8 mouse cellular contexts compared by ENCODE assay signal in the genomic region with DNA sequence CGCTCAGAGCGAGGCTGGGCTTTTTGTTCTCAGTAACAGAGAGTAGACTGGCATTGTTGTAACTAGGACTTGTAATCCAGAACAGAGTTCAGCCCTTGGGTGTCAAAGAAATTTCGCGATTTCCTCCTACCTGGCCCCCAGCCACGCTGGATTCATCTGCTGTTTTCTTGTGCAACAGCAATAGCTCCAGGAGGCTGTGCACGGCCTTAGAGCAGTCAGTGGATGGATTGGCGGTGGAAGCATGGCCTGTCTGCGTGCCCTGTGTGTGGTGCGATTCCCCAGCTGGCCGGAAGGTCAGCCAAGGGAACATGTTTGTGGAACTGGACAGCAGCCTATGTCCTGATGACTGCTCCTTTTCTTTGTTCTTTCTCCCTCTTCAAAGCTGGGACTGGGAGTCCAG. TPM values are rescaled to one million over a fixed set of nuclear protein-coding genes. Genes with fewer than 3 reads are reported as not detected.
A peak's percentile ranks its signal among the peaks of the same experiment; 100 is the strongest.
DNase-seq lines count a peak whose midpoint lies in the region; ATAC-seq and TF ChIP-seq lines count a peak whose summit lies in the region.

No protein-coding gene starts in this region.

- no peak for DNase-seq in forebrain, postnatal 0 days
- no peak for DNase-seq in forebrain, embryonic 14.5 days (ENCODE audit: low spot score)
- DNase-seq in brain, adult 2 months (ENCODE audit: low read depth, low spot score), result peak; percentile 79
- DNase-seq in heart, adult 9 months (ENCODE audit: low spot score in 2 of 2), result peak; percentile 87 to 90
- DNase-seq in ovary, adult 18-20 months (ENCODE audit: low spot score), result peak; percentile 57
- no peak for DNase-seq in thymus, postnatal 10 days (ENCODE audit: low spot score in 2 of 2)
- DNase-seq in B cell, adult 2 months, result no peak
- no peak for DNase-seq in midbrain, embryonic 11.5 days (ENCODE audit: low spot score, missing footprints)

- peak; percentile 23; the same call in 1 of the 2 replicates for ATAC-seq in forebrain, postnatal 0 days
- no peak for ATAC-seq in forebrain, embryonic 14.5 days
- ATAC-seq in midbrain, embryonic 11.5 days (ENCODE audit: low FRiP score), result no peak

- no peak overlapping the region for H3K4me2 ChIP-seq in forebrain, postnatal 0 days (ENCODE audit: low read depth)
- no peak overlapping the region for H3K4me2 ChIP-seq in forebrain, embryonic 14.5 days (ENCODE audit: low read length)
- H3K4me2 ChIP-seq in midbrain, embryonic 11.5 days, result no peak overlapping the region

- no peaks in the 10 kb centered on the region for H3K36me3 ChIP-seq in forebrain, postnatal 0 days (ENCODE audit: insufficient read depth)
- H3K36me3 ChIP-seq in forebrain, embryonic 14.5 days (ENCODE audit: control insufficient read depth, insufficient read depth, low read length), result no peaks in the 10 kb centered on the region
- H3K36me3 ChIP-seq in midbrain, embryonic 11.5 days (ENCODE audit: control insufficient read depth, insufficient read depth, low read length), result no peaks in the 10 kb centered on the region

- TF ChIP-seq CTCF in forebrain, postnatal 0 days (IDR thresholded peaks at IDR 0.05; ENCODE audit: low read depth), result no peak

- H3K9me3 ChIP-seq in forebrain, postnatal 0 days (ENCODE audit: low read length), result no peaks in the 10 kb centered on the region
- no peaks in the 10 kb centered on the region for H3K9me3 ChIP-seq in forebrain, embryonic 14.5 days (replicated peaks; ENCODE audit: control insufficient read depth, low read length)
- no peaks in the 10 kb centered on the region for H3K9me3 ChIP-seq in midbrain, embryonic 11.5 days (ENCODE audit: control insufficient read depth, low read length)

- H3K27me3 ChIP-seq in forebrain, postnatal 0 days (ENCODE audit: insufficient read depth, low read length), result no peaks in the 10 kb centered on the region
- H3K27me3 ChIP-seq in forebrain, embryonic 14.5 days (replicated peaks; ENCODE audit: control insufficient read depth, insufficient read depth, low read length), result no peaks in the 10 kb centered on the region
- H3K27me3 ChIP-seq in midbrain, embryonic 11.5 days (ENCODE audit: control insufficient read depth, insufficient read depth, low read length), result no peaks in the 10 kb centered on the region

- H3K9ac ChIP-seq in forebrain, postnatal 0 days, result no peak overlapping the region
- no peak overlapping the region for H3K9ac ChIP-seq in forebrain, embryonic 14.5 days (ENCODE audit: low read length)
- no peak overlapping the region for H3K9ac ChIP-seq in midbrain, embryonic 11.5 days (ENCODE audit: low read length)

- WGBS in forebrain, postnatal 0 days, result 68% methylated on average over 10 of the region's 10 CpGs
- 82% methylated on average over 10 of the region's 10 CpGs for WGBS in forebrain, embryonic 14.5 days
- 79% methylated on average over 10 of the region's 10 CpGs for WGBS in midbrain, embryonic 11.5 days

- H3K4me1 ChIP-seq in forebrain, postnatal 0 days (ENCODE audit: insufficient read depth), result no peaks in the 10 kb centered on the region
- H3K4me1 ChIP-seq in forebrain, embryonic 14.5 days (ENCODE audit: control insufficient read depth, insufficient read depth, low read length), result peaks cover 7% of the 10 kb centered on the region
- no peaks in the 10 kb centered on the region for H3K4me1 ChIP-seq in midbrain, embryonic 11.5 days (ENCODE audit: control insufficient read depth, insufficient read depth, low read length)

- H3K4me3 ChIP-seq in forebrain, postnatal 0 days (ENCODE audit: low read depth, low read length), result no peak overlapping the region
- H3K4me3 ChIP-seq in forebrain, embryonic 14.5 days (ENCODE audit: low read depth, low read length), result no peak overlapping the region
- no peak overlapping the region for H3K4me3 ChIP-seq in midbrain, embryonic 11.5 days (ENCODE audit: low read depth, low read length)

- H3K27ac ChIP-seq in forebrain, postnatal 0 days (ENCODE audit: low read depth, low read length), result no peak overlapping the region
- no peak overlapping the region for H3K27ac ChIP-seq in forebrain, embryonic 14.5 days (ENCODE audit: low read depth, low read length)
- no peak overlapping the region for H3K27ac ChIP-seq in midbrain, embryonic 11.5 days (ENCODE audit: low read depth, low read length)

RNA-seq across cellular contexts. Expression of a gene that starts 46.4 kb away (rescaled TPM):
- 37.2 and 48.6 TPM in 2 replicates for total RNA-seq in forebrain, postnatal 0 days (2014; rRNA removed)
- 52.9 and 75.6 TPM in 2 replicates for polyA plus RNA-seq in forebrain, postnatal 0 days (2015; fragmentation: Nextera tagmentation; extraction: Ambion mirVana)
- 61.9 and 74.2 TPM in 2 replicates for polyA plus RNA-seq in forebrain, embryonic 14.5 days (2014; fragmentation: Nextera tagmentation; extraction: Ambion mirVana)
- 60.0 and 67.2 TPM in 2 replicates for polyA plus RNA-seq in midbrain, embryonic 11.5 days (2014; fragmentation: Nextera tagmentation; extraction: Ambion mirVana)

Comparison
In these comparisons a context has a peak if more than half of its experiments do, and no peak if none do; other contexts are left out.
1. DNase-seq: peak in brain, adult 2 months (single experiment), heart, adult 9 months (2 of 2) and ovary, adult 18-20 months (single experiment); none in forebrain, postnatal 0 days (single experiment), forebrain, embryonic 14.5 days (single experiment), thymus, postnatal 10 days (0 of 2), B cell, adult 2 months (0 of 2) and midbrain, embryonic 11.5 days (single experiment).